Mouse (Mus musculus): ENCODE measurements around the gene Fam57b.

GRCm38 (mm10) chr7:126759050-126759671, 38.3 kb upstream of the Fam57b start, which contains the start of gene Mapk3:
- TF ChIP-seq MAFK (IDR thresholded peaks at IDR 0.05; ENCODE audit: insufficient read depth, low read depth, low read length) (no peak), ZC3H11A (IDR thresholded peaks at IDR 0.05; ENCODE audit: borderline replicate concordance, low read depth, low read length) (no peak), ZNF384 (IDR thresholded peaks at IDR 0.05; ENCODE audit: low read depth, low read length) (no peak)

Measured in ES-E14 (cell line).